In the genomic region with DNA sequence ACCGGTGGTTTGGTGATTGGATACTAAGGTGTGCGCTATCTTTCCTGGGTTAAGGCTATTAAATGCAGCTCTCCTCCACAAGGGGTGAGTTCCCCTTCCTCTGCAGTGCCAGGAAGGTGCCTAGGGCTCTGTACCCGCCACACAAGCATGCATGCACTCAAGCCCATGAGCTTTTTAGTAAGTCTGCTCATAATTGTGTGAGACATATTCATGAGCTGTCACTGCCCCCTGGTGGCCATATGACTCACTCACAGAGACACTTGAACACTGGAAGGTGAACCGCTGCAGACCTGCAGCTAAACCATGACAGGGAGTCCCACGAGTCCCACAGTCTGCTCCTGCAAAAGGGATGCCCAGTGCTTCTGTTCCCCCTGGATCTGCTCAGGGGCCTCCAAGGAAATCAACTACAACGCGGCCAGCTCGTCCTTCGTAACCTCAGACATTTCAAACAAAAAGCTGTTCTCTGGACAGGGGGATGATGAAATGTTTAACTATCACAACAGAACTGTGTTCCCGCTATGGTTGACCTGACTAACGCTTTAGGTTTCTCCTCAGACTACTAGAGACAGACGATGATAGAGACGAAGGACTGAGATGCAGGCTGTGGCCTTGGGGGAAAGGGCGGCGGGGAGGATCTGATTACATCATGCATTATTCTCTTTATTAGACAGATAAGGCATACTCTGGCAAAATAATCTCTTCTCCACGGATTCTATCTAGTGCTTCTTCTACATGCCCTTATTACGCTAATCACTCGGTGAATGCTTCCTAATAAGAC, we compare ENCODE assay signal across 8 mouse cellular contexts. TPM values are rescaled to one million over a fixed set of nuclear protein-coding genes. Genes with fewer than 3 reads are reported as not detected.
DNase-seq lines count a peak whose midpoint lies in the region; ATAC-seq and TF ChIP-seq lines count a peak whose summit lies in the region.

No protein-coding gene starts in this region.

- peak; percentile 42; the same call in 1 of the 2 replicates for ATAC-seq in heart, embryonic 11.5 days (replicated peaks; ENCODE audit: insufficient number of reproducible peaks, low FRiP score, low TSS enrichment)
- ATAC-seq in liver, embryonic 13.5 days (ENCODE audit: low read depth) = 0 out of 2 replicates have a peak, but pooled peaks have one; percentile 50
- ATAC-seq in neural tube, embryonic 12.5 days (ENCODE audit: low FRiP score, low read depth) = peak; percentile 75
- ATAC-seq in stomach, postnatal 0 days (ENCODE audit: low FRiP score, low TSS enrichment) = peak; percentile 58

- TF ChIP-seq EP300 in stomach, postnatal 0 days (optimal IDR thresholded peaks at IDR 0.05) = no peak

- no peak overlapping the region for H3K27ac ChIP-seq in embryonic fibroblast, embryonic 13.5 days (ENCODE audit: insufficient read depth, low read length)
- H3K27ac ChIP-seq in heart, embryonic 11.5 days (ENCODE audit: low read depth, low read length) = no peak overlapping the region
- H3K27ac ChIP-seq in liver, embryonic 13.5 days = no peak overlapping the region
- no peak overlapping the region for H3K27ac ChIP-seq in neural tube, embryonic 12.5 days
- H3K27ac ChIP-seq in stomach, postnatal 0 days (replicated peaks) = no peak overlapping the region

- no peaks in the 10 kb centered on the region for H3K9me3 ChIP-seq in heart, embryonic 11.5 days (replicated peaks; ENCODE audit: control insufficient read depth, low read length)
- H3K9me3 ChIP-seq in liver, embryonic 13.5 days (replicated peaks) = no peaks in the 10 kb centered on the region
- no peaks in the 10 kb centered on the region for H3K9me3 ChIP-seq in neural tube, embryonic 12.5 days
- no peaks in the 10 kb centered on the region for H3K9me3 ChIP-seq in stomach, postnatal 0 days (ENCODE audit: control insufficient read depth, low read length)

- H3K27me3 ChIP-seq in heart, embryonic 11.5 days (ENCODE audit: control insufficient read depth, insufficient read depth, low read length) = no peaks in the 10 kb centered on the region
- H3K27me3 ChIP-seq in liver, embryonic 13.5 days = no peaks in the 10 kb centered on the region
- no peaks in the 10 kb centered on the region for H3K27me3 ChIP-seq in neural tube, embryonic 12.5 days (replicated peaks)
- H3K27me3 ChIP-seq in stomach, postnatal 0 days (ENCODE audit: control insufficient read depth, insufficient read depth, low read length) = no peaks in the 10 kb centered on the region

- H3K9ac ChIP-seq in heart, embryonic 11.5 days (ENCODE audit: low read depth, low read length) = no peak overlapping the region
- H3K9ac ChIP-seq in liver, embryonic 13.5 days = no peak overlapping the region
- no peak overlapping the region for H3K9ac ChIP-seq in neural tube, embryonic 12.5 days
- no peak overlapping the region for H3K9ac ChIP-seq in stomach, postnatal 0 days (ENCODE audit: low read length)

- TF ChIP-seq POLR2A in embryonic fibroblast, embryonic 13.5 days (IDR thresholded peaks at IDR 0.05; ENCODE audit: low read depth, low read length) = no peak

- TF ChIP-seq CTCF in embryonic fibroblast, embryonic 13.5 days (IDR thresholded peaks at IDR 0.05; ENCODE audit: borderline replicate concordance, insufficient read depth, low read length) = peak; percentile 49; the same call in 1 of the 2 replicates
- TF ChIP-seq CTCF in stomach, postnatal 0 days (IDR thresholded peaks at IDR 0.05; ENCODE audit: low read depth) = peak; percentile 93

- H3K4me1 ChIP-seq in embryonic fibroblast, embryonic 13.5 days (ENCODE audit: control insufficient read depth, insufficient read depth, low read length) = no peaks in the 10 kb centered on the region
- no peaks in the 10 kb centered on the region for H3K4me1 ChIP-seq in heart, embryonic 11.5 days (ENCODE audit: control insufficient read depth, insufficient read depth, low read length)
- H3K4me1 ChIP-seq in liver, embryonic 13.5 days (replicated peaks) = no peaks in the 10 kb centered on the region
- no peaks in the 10 kb centered on the region for H3K4me1 ChIP-seq in neural tube, embryonic 12.5 days
- H3K4me1 ChIP-seq in stomach, postnatal 0 days (replicated peaks; ENCODE audit: control insufficient read depth, insufficient read depth) = no peaks in the 10 kb centered on the region

- H3K4me3 ChIP-seq in embryonic fibroblast, embryonic 13.5 days (ENCODE audit: insufficient read depth, low read length) = no peak overlapping the region
- H3K4me3 ChIP-seq in heart, embryonic 11.5 days (ENCODE audit: low read depth, low read length) = no peak overlapping the region
- no peak overlapping the region for H3K4me3 ChIP-seq in liver, embryonic 13.5 days (replicated peaks)
- H3K4me3 ChIP-seq in neural tube, embryonic 12.5 days = no peak overlapping the region
- H3K4me3 ChIP-seq in stomach, postnatal 0 days (ENCODE audit: low read depth, low read length) = no peak overlapping the region

- WGBS in heart, embryonic 11.5 days (ENCODE audit: insufficient replicate concordance) = 64% methylated on average over 18 of the region's 18 CpGs
- 67% methylated on average over 18 of the region's 18 CpGs for WGBS in liver, embryonic 13.5 days (ENCODE audit: insufficient replicate concordance)
- 73% methylated on average over 18 of the region's 18 CpGs for WGBS in neural tube, embryonic 12.5 days
- WGBS in stomach, postnatal 0 days = 59% methylated on average over 18 of the region's 18 CpGs

- H3K36me3 ChIP-seq in heart, embryonic 11.5 days (ENCODE audit: control insufficient read depth, insufficient read depth, low read length) = peaks cover 14% of the 10 kb centered on the region
- H3K36me3 ChIP-seq in liver, embryonic 13.5 days = peaks cover 68% of the 10 kb centered on the region
- H3K36me3 ChIP-seq in neural tube, embryonic 12.5 days = peaks cover 6% of the 10 kb centered on the region; the same call in 1 of the 2 replicates
- H3K36me3 ChIP-seq in stomach, postnatal 0 days (ENCODE audit: control insufficient read depth, insufficient read depth, low read length) = peaks cover 3% of the 10 kb centered on the region; the same call in 1 of the 2 replicates

- H3K4me2 ChIP-seq in heart, embryonic 11.5 days = no peak overlapping the region
- no peak overlapping the region for H3K4me2 ChIP-seq in liver, embryonic 13.5 days
- H3K4me2 ChIP-seq in neural tube, embryonic 12.5 days (replicated peaks) = no peak overlapping the region; the same call in 1 of the 2 replicates
- H3K4me2 ChIP-seq in stomach, postnatal 0 days (replicated peaks; ENCODE audit: low read depth) = no peak overlapping the region

- peak; percentile 81 for DNase-seq in CD4-positive, CD25-positive, alpha-beta regulatory T cell, adult 2 months (ENCODE audit: low read depth, low spot score)
- peak; percentile 91 for DNase-seq in brain, adult 2 months (ENCODE audit: low read depth, low spot score)
- peak; percentile 89 for DNase-seq in kidney, postnatal 10 days
- DNase-seq in liver, embryonic 13.5 days = peak; percentile 33
- peak; percentile 81 for DNase-seq in stomach, postnatal 0 days (ENCODE audit: low spot score)

RNA-seq across cellular contexts. Expression of gene Chd1l, which starts 24.4 kb away (rescaled TPM):
- polyA plus RNA-seq in embryonic fibroblast, embryonic 13.5 days (2011; ENCODE audit: insufficient read length, low read depth, missing spikeins) = 5.7 and 9.3 TPM in 2 replicates
- polyA plus RNA-seq in heart, embryonic 11.5 days (2014; fragmentation: Nextera tagmentation; extraction: Ambion mirVana) = 14.5 and 18.4 TPM in 2 replicates
- polyA plus RNA-seq in liver, embryonic 13.5 days (2015; fragmentation: Nextera tagmentation; extraction: Ambion mirVana) = 16.2 and 18.0 TPM in 2 replicates
- polyA plus RNA-seq in neural tube, embryonic 12.5 days (2016; fragmentation: Nextera tagmentation; extraction: Ambion mirVana) = 11.6 and 14.5 TPM in 2 replicates
- 8.9 and 9.7 TPM in 2 replicates for polyA plus RNA-seq in stomach, postnatal 0 days (2015; fragmentation: Nextera tagmentation; extraction: Ambion mirVana)

RNA-seq across cellular contexts. Expression of gene Fmo5, which starts 43.0 kb away (rescaled TPM):
- 1.5 and 2.3 TPM in 2 replicates for polyA plus RNA-seq in embryonic fibroblast, embryonic 13.5 days (2011; ENCODE audit: insufficient read length, low read depth, missing spikeins)
- 2.8 and 3.1 TPM in 2 replicates for polyA plus RNA-seq in heart, embryonic 11.5 days (2014; fragmentation: Nextera tagmentation; extraction: Ambion mirVana)
- polyA plus RNA-seq in liver, embryonic 13.5 days (2015; fragmentation: Nextera tagmentation; extraction: Ambion mirVana) = 7.5 and 9.6 TPM in 2 replicates
- polyA plus RNA-seq in neural tube, embryonic 12.5 days (2016; fragmentation: Nextera tagmentation; extraction: Ambion mirVana) = 0.61 and 0.75 TPM in 2 replicates
- polyA plus RNA-seq in stomach, postnatal 0 days (2015; fragmentation: Nextera tagmentation; extraction: Ambion mirVana) = 26.4 and 31.8 TPM in 2 replicates

Comparison
In these comparisons a context has a peak if more than half of its experiments do, and no peak if none do; other contexts are left out.
1. DNase-seq: peak in every context shown above with its lines; median percentile 91 in brain, adult 2 months; 89 in kidney, postnatal 10 days; 81 in CD4-positive, CD25-positive, alpha-beta regulatory T cell, adult 2 months; 81 in stomach, postnatal 0 days; 33 in liver, embryonic 13.5 days.